Mouse (Mus musculus) kidney, postnatal 14 days (tissue): ENCODE data around the gene Sox13.
"Not testable (repeated sequence)": the region's sequence is repeated elsewhere in the genome, so short reads cannot be mapped to it uniquely, and the experiment has no call there.

Source experiments
- DNase-seq: peaks from one replicate; pipeline ENCODE4 v3.0.0; 2022; ENCODE audit warnings: mixed read lengths

Gene Sox13

GRCm38 (mm10) chr1:133366951-133367605 lies 57.1 kb downstream of the Sox13 start:
- no peak for DNase-seq

GRCm38 (mm10) chr1:133364890-133365289 lies 59.3 kb downstream of the Sox13 start:
- DNase-seq = no peak

DNA sequence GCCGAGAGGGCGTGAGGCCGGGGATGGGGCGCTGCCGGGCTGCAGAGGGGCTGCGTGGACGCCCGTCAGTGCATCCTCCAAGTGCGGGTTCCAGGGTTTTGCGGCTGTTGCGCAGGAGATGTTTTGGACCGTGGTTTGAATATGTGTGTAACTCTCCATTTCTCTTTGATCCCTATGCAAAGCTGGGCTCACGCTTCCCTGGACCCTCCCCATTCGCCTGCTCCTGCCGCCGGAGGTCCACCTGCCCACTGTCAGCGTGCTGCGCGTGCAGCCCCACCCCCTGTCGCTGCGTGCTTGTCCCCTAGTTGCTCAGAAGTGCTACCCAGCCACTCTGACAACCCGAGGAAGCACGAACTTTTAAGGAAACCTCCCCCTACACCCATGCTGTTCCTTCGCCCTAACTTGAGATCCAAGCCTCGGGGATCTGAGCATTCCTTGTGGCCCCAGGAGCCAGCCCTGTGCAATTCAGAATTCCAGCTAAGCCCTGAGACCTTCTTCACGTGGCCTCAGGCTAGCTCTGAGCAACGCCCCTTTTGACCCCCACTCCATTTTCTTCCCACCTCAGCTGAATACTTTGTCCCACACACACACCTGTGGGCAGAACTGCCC lies 60.1 kb downstream of the Sox13 start:
- DNase-seq = no peak

DNA sequence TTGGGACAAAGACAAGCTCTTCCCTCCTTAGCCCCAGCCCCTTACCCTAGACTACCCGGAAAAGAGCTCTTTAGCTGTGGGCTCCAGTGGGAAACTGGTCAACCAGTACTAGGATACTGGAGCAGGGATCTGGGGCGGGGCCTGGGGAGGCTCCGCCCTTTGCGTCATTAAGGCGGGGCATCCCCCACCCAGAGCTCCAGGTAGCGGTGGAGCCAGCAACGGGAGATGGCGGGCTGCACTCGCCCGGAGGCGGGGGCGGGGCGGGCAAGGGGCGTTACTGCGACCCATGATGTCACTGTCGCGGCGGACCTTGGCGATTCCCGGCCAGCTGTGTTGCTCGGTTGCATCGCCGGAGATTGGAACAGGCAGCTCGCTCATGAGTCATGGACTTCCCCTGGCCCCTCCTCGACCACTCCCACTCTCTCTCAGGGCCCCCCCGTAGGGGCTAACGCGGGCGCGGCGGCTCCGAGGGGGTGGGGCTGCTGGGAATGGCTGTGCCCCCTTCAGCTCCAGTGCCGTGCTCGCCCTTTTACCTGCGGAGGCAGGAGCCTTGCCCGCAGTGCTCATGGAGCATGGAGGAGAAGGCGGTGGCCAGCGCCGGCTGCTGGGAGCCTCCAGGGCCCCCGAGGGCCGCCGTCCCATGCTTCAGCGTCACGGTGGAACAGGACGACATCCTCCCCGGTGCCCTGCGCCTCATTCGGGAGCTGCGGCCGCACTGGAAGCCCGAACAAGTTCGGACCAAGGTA lies 60.7 kb downstream of the Sox13 start, which contains the start of gene Etnk2:
Etnk2 (plus strand) TSS at position 297 of the 746 bp plus-strand sequence.
- peak; percentile 91 for DNase-seq

DNA sequence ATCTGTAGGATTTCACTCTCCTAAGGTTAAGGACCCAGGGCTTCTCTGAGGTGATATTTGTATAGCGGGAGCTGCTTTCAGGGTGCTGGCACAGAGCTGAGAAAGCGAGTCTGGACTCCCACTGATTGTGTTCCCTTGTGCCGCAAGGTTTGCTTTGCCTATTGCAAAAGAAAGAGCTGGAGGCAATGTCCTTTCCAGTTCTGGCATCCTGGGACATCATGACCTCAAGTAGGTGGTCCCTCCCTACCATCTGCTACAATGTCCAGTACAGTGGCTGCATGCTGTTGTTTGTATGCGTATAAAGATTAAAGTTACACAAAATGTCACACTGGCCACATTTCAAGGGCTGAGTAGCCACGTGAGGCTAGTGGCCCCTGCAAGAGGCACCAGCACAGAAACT lies 62.1 kb downstream of the Sox13 start:
- DNase-seq = no peak

DNA sequence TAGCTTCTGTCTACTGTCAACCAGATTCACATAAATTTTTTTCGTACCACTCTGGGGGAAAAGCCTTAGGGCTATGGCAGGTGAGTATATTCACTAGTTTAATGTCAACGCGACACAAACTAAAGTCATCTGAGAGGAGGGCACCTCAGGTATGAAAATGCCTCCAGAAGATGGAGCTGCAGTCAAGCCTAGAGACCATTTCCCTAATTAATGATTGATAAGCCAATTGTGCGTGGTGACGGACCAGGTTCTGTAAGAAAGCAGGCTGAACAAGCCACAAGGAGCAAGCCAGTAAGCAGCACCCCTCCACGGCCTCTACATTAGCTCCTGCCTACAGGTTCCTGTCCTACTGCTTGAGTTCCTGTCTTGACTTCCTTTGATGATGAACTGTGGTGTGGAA lies 63.2 kb downstream of the Sox13 start:
- DNase-seq = no peak

DNA sequence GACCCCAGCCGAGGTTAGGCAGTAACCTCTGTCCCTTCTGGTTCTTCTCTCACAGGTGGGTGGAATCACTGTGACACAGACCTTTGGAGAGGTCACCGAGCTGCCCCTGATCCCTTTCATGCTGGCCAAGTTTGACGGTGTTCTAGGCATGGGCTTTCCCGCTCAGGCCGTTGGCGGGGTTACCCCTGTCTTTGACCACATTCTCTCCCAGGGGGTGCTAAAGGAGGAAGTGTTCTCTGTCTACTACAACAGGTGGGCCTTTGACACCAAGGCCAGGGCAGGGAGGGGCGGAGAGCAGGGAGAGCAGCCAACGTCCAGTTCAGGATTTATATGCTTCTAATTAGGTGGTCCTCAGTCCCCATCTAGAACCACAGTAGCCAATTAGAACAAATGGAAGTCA lies 67.8 kb downstream of the Sox13 start:
- no peak for DNase-seq

DNA sequence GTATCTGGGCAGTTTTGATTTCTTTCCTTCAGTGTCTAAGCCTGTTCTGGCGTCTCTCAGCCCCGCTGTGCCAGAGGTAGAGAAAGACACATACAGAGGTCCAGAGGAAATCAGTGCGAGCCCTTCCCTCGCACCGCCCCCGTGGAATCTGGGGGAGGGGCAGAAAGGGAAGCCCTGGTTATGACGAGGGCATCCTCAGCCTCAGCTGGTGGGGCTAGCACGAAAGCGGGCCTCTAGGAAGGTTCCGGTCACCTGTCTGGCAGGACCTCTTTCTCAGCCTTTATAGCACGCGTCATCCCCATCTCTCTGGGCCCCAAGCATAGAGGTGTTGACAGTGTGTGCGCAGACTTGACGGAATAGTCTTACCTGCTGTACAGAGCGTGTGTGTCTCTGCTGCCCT lies 68.3 kb downstream of the Sox13 start:
- no peak for DNase-seq

DNA sequence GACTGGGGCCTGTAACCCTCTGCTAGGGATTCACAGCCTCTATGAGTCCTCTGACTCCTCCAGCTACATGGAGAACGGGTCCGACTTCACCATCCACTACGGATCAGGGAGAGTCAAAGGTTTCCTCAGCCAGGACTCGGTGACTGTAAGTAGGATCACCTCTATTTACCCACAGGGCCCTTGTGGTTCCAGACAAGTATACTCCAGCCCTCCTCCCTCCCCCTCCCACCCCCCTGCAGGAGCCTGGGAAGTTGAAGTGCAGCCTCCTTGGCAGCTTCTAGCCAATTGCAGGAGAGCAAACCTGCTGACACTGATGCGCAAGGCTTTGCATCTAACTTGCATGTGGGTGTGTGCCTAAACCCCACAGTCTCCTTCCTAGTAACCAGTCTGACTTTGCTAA lies 68.7 kb downstream of the Sox13 start:
- DNase-seq = no peak

DNA sequence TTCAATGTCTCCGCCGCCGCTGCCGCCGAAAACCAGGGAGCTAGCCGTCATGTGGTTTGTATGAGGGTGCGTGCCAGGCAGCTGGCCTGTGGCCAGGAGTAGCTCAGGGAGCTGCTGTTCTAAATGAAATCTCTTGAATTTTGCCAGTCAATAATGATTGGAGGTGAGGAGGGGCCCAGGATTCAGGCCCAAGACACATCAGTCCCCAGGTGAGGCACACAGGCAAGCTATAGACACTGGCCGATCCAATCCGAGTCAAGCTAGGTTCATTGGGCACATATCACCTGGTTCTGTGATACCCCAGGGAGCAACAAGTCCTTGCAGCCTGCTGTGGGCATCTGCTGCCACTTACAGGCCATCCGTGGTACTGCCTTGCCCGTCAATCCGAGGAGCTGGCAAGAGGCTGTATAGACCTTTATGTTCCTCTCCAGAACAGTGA lies 70.8 kb downstream of the Sox13 start:
- DNase-seq = peak; percentile 84

DNA sequence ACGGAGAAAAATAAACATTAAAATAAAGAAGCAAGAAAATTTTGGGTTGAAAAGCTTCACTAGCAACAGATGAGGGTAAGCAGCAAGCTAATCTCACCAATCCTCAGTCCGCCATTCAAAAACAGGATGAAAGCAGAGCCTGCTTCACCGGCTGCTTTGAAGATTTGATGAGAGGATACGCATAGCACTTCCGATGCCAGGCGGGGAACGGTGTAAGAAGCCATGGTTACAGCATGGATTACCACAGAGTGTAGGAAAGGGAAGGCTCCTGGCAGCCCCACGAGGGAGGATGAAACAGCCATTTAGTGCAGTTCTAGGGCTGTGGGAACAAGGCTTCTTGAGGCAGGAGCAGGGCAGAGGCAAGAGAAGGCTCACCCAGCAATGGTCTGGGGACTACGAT lies 72.4 kb downstream of the Sox13 start:
- no peak for DNase-seq

GRCm38 (mm10) chr1:133350210-133350609 lies 74.0 kb downstream of the Sox13 start, which contains the start of gene Ren1:
TSS of gene Ren1 (plus strand) at chr1:133350510.
- DNase-seq = no peak

DNA sequence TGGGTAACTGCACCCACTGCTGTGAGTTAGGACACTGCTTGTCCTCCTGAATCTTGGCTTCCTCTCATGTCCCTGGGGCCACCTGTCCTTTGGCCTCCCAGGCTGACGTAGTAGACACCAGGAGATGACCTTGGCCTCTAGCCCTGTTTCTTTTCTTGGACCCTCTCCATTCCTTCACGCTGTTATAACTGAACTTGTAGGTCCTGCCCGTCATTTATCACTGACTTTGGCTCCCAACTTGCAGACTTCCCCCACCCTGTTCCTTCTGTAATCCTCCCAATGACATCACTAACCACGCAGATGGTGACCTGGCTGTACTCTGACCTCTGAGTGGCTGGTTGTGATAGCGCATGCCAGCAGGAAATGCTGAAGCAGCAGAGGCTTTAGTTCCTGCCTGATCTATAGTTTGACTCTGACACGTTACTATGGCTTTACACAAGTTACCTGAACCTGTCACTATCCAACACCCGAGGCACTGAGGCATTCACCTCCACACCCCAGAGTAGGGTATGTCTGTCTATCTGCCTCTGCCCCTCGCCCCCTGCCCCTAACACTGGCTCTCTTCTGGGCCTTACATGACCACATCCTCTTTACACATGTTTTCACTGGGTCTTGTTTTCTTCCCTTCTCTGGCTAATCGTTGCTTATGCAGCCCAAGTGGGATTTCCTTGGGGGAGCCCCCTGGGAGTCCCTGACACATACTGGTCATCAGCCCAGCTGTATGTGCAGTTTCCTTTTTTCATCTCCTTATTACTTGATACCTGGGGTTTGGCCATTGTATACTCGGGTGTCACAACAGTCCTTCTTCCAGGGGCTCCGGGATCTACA lies 76.3 kb downstream of the Sox13 start:
- DNase-seq = peak; percentile 72

DNA sequence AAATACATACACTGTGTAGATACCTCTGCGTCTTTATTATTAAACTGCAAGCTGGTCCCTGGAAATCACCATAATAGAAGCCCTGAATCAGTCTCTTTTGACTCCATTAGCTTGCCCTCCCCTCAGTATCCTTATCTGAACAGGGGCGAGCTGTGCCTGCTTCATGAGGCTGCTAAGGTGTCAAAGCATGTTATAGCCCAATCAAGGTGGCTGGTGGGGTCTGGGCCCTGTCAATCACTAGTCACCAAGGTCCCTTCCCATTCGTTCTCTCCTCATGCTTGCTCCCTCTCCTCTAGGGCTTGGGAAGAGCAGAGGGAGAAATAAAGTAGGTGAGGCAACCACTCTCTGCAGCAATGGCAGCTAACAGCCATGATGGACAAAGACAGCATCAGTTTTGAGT lies 77.0 kb downstream of the Sox13 start:
- no peak for DNase-seq

DNA sequence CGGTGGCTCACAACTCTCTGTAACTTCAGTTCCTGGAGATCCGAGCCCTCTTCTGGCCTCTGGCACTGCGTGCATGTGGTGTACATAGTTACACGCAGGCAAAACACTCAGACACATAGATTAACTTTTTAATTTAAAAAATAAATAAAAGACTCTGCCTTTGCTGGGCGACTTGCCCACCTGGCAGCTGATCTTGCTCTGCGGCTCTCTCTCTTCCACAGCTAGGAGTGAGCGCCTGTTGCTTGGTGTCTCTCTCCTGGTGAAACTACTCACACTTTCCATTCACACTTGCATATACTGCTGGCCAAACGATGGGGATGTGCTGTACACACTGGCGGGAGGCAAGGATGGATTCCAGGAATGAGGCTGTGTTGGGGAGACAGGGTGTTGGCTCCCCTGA lies 77.6 kb downstream of the Sox13 start:
- no peak for DNase-seq

GRCm38 (mm10) chr1:133344357-133344756 lies 79.8 kb downstream of the Sox13 start:
- no peak for DNase-seq

GRCm38 (mm10) chr1:133340403-133340802 lies 83.8 kb downstream of the Sox13 start:
- DNase-seq = not testable (repeated sequence)

DNA sequence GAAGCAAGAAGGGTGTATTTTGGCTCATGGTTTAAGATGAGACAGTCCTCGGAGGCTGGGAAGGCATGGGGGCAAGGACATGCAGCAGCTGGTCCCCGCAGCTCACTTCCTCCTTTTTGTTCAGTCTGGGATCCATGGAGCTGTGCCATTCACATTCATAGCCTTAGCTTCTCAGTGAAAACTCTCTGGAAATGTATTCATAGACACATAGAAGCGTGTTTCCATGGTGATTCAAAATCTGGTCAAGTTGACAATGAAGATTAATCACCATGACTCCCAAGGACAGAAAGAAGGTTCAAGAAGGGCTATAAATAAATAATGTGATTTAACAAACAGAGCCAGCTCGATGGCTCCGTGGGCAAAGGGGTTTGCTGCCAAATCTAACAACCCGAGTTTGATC lies 90.2 kb downstream of the Sox13 start:
- no peak for DNase-seq

DNA sequence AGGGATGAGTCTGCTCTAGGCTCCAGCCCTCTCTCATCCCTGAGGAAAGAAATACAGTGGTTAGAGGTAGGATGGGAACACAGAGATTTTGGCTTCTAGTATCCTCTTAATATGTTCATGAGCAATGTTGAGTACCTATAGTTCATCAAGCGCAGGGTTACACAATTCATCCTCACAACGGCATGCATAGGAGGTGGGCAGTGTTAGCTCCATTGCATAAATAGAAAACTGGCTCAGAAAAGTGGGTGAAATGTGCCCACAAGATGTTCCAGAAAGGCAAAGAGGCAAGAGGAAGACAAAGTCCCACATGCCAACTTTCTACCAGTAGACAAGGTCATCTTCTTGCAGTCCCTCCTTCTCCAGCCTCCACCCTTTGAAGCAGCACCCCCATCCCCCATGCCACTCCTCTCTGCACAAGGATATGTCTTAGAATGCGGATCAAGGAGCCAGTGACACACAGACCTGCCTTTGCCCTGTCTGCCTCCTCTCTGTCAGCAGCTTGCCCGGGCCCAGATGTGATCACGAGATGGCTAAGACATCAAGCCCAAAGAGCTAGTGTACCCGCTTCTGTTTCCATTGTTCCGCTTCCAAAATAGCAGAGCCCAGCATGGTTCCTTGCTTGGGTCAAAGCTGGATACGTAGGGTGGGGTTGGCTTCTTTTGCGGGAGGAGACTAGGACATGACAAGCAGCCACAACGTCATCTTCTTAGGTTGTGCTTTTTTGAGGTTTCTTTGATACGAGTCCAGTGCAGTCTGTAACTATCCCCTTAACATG lies 91.3 kb downstream of the Sox13 start:
- DNase-seq = no peak
